Mouse (Mus musculus) gastrocnemius, adult 18-20 months (tissue): ENCODE measurements at regions not wholly inside any gene's neighbourhood (a gene's known extent, or its start where the extent isn't known, plus 50 kb on each side); places are given as distances from the start of the nearest gene placed in this dataset.
A peak's percentile ranks its signal among the peaks of the same experiment; 100 is the strongest.
"Not testable (repeated sequence)": the region's sequence is repeated elsewhere in the genome, so short reads cannot be mapped to it uniquely, and the experiment has no call there.

Experiments
- DNase-seq: peaks from one replicate; pipeline ENCODE4 v3.0.0; 2021; ENCODE audit warnings: low spot score

DNA sequence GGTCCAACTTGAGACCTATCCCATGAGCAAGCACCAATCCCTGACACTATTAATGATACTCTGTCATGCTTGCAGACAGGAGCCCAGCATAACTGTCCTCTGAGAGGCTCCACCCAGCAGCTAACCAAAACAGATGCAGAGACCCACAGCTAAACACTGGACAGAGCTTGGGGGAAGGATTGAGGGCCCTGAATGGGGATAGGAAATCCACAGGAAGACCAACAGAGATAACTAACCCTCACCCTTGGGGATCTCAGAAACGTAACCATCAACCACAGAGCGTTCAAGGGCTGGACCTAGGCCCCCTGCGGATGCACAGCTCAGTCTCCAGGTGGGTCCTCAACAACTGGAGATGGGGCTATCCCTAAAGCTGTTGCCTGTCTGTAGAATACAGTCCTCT is 93.7 kb downstream of the Cd24a start:
- no peak for DNase-seq

DNA sequence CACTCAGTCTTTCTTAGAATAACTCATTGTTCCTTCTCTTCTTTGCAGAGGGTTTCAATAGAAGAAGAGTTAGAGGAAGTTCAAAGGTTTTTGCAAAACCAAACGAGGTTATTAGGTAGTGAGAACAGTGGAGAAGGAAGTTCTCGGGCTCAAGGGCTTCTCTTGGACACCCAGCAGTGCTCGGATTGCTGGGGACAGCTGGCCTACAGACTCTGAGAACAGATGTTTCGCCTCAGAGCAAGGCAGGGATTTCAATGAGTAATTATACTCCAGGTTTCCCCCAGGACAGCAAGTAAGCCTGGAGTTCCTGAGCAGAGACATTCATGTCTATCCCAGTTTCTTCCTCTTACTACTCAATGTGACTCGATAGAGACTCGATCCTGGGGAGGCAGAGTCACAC is 94.4 kb downstream of the Cd24a start:
- DNase-seq, result no peak

DNA sequence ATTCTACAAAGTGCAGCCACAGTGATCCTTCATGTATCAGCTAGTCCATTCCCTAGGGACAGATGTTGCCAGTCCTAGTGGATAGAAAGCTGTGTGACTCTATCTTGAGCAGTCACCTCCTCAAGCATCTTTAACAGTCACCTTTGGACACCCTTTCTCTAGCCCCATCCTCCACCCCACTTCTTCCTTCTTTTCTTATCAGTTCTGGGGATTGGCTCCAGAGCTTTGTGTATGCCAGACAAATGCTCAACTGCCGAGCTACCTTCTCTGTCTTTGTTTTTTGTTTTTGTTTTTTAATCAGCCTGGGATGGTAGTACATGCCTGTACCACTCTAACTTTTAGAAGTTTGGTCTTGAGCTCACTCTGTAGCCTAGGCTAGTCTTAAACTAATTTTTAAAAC is 96.7 kb downstream of the Cd24a start:
- DNase-seq, result no peak

DNA sequence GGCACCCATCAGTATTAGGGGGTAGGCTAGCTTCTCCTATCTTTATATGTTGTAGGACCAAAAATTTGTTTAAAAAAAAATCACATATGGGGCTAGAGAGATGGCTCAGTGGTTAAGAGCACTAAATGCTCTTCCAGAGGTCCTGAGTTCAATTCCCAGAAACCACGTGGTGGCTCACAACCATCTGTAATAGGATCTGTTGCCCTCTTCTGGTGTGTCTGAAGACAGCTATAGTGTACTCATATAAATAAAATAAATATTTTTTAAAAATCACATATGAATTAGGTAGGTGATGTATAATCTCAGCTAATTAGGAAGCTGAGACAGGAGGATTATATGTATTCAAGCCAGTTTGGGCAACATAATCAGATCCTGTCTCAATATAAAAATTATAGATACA is 97.4 kb downstream of the Cd24a start:
- not testable (repeated sequence) for DNase-seq

DNA sequence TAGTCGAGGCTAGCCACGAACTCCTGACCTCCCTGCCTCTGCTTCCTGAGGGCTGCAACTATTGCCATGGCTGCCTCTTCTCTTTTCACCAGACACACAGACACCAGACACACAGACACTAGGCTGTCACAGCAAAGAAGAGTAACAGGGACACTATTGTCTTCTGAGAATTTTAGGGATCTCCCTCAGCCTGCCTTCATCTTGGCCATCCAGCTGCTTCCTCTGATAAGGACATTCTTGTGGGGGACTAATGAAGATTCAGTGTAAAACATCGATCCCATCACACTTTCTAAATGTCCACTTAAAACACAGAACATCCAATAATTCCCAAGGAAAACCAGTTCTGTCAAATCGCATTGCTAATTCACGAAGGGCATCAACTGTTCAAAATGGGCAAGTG is 98.2 kb downstream of the Cd24a start:
- DNase-seq, result no peak

DNA sequence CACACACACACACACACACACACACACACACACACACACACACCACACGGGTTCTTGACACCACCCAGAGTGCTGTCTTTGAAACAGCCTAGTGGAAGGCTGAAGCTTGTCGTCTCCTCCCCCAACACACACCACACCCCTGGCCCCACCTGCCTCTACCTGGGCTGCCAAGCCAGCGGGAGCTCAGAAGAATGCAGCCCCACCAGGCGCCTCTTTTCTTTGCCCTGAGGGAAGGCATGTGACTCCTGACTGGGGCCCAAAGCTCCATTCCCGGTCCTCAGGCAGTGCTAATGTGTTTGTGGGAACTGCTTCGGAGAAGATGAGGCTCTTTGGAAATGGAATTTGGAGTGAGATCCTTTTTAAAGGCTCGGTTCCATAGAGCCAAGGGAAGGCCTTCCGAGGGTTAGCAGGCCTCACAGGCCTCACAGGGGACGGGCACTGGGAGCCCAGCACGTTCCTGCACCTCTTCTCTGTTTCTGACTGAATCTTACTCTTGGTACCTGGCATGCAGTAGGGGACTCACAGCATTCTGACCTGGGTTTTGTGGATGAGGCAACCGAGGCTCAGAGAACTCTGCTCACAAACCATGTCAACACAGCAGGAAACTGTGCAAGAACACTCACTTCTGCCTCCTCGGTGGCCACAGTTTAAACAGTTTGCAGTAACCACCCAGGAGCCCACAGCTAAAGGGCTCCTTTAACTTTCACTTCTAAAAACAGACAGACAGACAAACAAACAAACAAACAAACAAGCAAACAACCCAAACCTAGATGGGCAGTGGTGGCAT is 106.4 kb downstream of the Cd24a start:
- DNase-seq, result no peak

DNA sequence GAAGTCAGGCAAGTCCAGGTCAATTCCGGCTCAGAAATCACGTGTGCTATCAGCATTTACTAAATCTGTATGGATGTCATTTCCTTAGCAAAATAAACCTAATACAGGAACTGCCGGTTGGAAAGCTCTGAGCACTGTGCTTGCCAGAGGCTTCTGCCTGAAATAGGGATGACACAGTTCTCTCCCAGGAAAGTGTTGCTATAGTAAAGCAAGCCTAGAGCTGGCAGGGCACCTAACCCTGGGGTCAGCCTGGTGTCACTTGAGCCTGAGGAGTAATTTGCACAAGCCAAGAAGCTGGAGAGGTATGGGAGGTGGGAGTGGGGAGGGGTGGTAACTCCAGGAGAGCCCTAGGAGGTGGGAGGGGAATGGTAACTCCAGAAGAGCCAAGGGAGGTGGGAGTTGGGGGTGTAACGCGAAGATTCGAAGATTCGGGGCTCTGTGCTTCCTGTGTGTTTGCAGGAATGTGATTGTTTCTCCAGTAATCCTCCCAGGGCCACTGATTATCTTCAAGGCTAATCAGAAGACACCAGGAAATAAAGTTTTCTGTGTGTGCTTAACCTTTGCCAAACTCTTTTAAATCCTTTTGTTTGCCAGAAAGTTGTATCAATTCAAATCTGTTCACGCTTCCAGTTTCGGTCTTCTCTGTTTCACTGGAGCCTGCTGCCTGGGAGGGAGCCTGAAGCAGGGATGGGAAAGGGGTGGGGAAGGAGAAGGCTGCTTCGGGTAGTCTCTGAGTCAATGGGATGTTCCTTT is 111.3 kb downstream of the Cd24a start:
- peak; percentile 75 for DNase-seq

DNA sequence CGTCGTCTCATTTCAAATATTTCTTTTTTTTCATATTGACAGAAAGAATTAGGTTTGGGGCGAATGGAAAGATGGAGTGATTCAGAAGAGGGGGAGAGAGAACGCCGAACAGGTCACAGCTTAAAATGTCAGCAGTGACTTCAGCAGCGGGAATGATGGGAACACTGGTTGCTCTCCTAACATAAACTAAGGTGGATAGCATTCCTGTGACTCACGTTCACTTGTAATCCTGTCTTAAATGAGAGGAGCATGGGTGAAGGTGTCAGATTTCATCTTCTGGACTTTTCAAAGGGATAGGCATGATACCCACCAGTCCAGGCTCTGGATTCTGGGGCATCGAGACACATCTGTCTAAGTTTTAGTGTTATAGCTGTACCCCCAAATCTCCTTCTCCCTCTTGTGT is 111.8 kb downstream of the Cd24a start:
- no peak for DNase-seq

DNA sequence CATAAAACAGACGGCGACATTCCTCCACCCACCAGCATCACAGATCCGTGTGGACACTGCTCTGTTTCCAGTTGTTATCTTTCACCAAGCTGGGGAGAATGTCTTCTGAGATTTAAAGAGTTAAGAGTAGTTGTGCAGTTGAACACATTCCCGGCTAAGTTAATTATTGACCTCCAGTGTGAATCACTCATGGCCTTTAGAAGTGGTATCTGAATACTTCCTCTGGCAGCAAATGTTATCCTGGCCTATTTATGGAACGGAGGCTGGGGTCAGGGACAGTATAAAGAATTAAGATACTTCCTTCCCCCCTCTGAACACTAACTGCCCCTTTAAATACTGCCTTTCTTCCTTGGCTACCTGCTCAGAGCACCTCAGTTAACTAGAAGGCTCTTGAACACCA is 115.9 kb downstream of the Cd24a start:
- peak; percentile 15 for DNase-seq

DNA sequence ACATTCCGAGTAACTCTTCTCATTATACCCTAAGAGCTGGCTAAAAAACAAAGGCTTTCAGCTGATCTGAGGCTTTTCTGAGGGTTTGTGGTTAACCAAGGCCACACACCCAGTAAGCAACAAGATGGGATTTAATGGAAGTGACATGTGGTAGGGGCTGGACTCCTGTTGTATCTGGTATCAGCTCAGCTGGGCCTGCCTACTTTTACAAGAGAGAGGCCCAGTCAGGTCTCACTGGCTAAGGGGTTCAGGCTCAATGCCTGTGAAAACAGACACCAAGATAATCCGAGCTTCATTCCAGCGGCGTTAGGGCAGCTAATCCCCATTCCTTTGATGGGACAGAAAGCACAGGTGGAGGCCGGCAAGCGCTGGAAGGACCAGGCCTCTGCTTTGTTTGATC is 116.4 kb downstream of the Cd24a start:
- peak; percentile 20 for DNase-seq

DNA sequence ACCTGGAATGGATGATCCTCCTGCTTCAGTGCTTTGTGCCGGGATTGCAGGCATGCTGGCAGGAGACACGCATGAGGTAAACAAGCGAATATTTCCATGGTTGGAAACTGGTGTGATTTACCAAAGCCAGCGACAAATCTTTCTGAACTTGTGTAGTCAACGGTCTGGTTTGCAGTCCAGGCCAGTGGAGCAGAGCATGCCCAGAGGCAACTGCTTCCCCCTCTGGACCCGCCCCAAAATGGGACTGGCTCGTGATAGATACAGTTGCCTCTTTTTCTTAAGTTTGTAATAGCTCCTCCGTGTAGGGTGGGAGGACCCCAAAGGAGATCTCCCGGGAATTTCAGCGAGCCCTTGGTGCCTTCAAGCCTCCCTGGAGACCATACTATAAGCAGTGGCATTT is 117.4 kb downstream of the Cd24a start:
- DNase-seq, result no peak

DNA sequence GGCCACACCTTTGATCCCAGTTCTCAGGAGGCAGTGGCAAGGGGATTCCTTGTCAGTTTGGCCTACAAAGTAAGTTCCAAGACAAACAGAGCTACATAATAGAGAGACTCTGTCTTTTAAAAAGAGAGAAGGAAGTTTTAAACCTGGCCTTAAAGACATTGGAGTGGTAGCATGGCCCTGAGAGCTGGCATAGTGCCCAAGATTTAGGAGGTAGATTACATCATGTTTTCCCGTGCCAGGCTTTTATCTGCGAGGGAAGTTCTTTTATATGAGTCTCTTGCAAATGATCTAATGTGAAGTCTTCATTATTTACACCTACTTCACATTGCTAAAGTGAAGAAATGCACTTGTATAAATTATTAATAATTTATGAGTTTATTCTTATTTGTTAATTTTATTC is 119.8 kb downstream of the Cd24a start:
- no peak for DNase-seq

DNA sequence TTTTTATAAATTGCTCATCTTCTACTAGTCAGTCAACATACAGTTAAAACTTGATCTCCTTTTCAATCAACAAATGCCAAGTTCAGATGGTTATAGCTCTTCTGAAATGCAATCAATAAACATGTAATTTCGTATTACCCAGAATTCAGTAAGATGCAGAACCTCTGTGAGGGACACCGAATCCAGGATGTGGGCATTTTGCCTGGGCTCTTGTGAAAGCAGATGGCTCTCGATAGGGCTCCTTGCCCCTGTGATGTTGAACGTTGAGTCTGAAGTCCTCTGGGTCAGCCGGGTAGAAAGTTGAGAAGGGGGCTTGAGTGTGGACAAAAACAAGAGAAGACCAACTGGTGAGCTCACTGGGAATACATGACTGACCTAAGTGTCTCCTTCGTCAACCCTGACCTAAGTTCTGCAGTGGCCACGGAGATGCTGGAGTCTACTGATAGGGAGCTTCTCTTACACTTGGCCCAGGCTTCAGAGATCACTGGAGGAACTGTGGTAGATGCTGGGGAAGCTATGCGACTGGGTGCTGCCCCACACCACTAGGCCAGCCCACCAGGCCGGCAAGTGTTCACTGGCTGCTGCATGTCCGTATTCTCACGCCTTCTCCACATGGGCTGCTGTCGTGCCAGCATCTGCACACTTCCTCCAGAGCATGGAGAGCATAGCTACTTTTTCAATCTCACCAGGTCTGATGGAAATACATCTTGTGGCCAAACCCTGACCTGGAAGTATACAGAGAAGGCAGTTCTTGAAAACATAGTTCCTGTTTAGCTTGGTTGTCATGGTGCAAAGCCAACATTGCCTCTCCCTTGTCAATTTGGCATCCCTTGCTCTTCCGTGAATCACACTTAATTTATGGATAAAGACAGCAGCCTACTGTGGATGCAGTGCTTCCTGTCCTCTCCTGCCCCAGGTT is 122.5 kb downstream of the Cd24a start:
- DNase-seq, result peak; percentile 42

DNA sequence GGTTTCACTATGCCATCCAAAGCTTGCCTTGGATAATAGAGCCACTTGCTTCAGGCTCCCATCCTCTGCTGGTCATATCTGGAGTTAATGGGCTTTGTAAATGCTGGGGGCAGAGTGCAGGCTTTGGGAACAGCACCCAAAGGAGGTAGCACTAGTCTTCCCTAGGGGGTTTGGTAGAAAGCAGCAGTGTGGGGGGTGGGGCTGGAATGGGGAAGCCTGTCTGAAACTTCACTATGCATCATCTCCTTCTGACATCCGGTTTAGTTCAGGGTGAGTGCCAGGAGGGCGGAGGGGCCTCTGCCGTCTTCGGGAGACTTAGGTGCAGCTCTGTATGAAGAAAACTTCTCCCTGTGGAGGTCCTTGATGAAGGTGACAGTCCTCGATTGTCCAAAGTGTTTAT is 124.8 kb downstream of the Cd24a start:
- DNase-seq, result no peak

DNA sequence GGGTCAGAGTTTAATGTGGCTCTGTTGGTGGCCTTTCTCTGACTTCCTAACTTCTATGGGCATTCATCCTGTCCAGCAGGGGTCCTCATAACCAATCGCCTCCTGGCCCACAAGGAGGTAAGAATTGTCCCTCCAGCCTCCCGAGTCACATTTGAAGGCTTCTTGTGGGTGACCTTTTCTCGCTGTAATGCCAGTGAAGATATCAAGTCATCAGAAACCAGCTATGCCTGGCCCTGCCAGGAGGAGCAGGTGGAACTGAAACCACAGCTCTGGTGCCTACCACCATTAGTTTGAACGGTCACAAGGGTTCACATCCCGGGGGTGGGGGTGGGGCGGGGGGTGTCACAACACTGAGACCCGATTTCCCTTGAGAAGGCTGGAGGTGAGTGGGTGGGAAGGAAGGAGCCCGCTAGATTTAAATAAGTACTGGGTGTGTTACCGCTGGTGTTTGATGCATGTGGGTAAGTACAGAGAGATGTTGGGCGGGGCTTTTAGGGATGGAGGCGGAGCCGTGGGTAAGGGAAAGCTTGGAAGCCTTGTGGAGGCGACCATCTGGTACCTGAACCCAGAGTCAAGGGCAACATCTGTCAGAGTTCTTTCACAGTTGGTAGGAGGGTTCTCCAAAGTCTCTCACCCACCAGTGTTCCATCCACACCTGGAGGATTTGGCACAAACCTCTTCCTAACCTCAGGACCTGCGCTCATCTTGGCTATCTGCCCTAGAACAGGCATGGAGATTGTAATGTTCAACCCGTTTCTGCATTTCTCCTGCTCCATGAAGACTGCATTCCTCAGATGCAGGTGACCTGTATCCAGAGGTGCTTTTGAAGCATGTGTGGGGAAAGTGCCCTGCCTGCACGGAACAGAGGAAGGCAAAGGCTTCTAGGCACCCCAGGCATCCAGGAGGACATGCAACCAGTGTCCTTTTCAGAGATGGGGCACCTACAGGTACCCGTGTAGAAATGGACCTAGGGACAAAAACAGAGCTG is 128.2 kb downstream of the Cd24a start:
- DNase-seq, result no peak

DNA sequence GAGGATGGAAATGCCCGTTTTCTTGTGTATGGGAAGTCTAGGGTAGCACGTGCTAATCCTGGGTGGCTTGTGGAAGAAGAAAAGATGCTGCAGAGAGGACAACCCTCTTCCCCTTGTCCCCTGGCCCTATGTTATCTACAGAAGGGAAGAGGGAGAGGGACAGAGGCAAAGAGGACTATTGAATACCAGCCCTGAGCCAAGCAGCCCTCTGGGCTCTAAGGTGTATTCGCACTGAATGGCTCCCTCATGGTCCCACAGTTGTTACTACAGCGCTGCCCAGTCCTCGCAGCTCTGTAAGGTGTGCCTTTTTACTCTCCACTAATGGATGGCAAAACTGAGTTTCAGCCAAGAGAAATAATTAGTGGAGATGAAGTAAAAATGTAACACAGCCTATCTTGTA is 128.9 kb downstream of the Cd24a start:
- no peak for DNase-seq

DNA sequence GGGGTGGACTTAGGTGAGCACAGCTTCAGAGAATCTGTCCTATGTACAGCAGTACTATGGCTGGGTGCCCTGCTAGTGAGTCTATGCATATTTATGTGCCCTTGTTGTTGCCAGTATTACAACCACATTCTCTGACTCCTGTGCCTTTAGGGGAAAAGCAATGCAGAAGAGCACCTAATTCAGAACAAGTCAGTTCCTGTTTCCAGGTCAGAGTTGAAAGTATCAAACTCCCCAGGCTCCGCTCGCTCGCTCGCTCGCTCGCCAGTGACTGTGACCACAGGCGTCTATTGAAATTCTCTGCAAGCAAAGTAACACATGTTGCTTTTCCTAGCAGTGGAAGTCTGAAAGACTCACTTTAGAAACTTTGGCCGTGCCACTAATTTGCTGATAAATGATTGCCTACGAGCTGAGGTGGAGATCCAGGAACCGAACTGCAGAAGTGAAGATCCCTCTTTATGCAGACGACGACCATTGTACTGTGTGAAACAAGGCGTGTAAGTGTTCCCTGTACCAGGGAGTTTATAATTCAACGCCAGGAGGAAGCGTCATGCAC is 129.8 kb downstream of the Cd24a start:
- no peak for DNase-seq

DNA sequence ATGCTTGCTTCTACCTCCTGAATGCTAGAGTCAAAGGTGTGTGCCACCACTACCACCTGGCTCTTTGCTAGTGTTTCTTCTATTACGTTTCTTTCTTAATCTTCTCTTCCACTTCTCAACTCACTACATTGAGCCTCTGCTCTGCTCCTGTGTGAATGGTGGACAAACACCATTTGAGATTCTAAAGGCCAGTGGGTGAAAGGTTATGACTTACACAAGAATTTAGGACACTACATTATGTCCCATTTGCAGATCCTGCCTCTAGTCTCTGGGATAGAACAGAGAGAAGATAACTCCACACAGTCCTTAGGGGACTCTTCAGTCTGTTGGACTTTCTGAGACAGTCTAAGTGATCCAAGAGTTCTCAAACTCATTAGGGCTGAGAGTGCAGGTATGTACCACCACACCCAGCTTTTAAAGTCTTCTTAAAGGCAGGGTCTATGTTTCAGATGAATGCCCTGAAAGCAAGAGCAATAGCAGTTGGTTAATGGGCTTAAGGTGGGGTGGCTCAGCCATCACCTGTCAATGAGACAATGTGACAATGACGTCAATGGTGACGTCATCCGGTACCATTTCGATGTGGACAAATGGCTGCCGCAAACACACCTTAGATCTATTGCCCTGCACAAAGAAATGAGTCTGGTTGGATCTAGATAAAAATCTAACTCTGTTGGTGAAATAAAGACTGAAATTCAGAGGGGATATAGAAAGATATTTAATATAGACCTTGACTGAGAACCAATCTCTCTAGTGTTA is 131.4 kb downstream of the Cd24a start:
- DNase-seq, result no peak

DNA sequence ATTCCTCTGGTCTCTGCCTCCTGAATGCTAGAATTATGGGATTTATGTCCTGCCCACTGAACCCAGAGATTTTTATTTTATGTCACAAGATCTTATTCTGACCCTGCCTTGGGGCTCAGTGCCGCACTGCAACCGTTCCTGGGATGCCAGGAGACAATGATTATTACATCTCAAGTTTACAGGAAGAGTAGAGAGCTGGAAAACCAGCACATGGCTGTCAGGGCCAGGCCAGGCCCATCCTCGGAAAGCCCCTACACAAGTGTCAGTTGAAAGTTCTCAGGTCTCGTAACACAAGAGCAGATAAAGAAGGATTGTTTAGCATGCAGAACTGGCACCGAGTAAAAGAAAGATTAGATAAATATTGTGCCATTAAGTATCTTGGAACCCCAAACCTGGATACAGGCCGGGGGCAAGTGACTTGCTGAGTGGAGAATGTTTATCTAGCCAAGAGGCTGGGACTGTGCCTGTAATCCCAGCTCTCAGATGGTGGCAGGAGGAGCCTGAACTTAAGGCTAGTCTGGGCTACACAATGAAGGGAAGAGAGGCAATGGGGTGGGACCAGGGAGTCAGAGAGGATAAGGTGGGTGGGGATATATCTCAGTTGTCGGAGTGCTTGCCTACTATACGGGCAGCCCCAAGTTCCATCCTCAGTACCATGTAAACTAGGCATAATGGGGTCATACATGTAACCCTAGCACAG is 132.3 kb downstream of the Cd24a start:
- no peak for DNase-seq
